Mouse (Mus musculus) gastrocnemius, adult 8-10 months (tissue): Measurements from ENCODE around the gene Scn5a. TPM values are rescaled to one million over a fixed set of nuclear protein-coding genes. Genes with fewer than 3 reads are reported as not detected.

Experiments
- DNase-seq, 2 experiments: peaks; one replicate each; pipeline ENCODE4 v3.0.0; 2022; ENCODE audit warnings: low spot score in 2 of 2
- total RNA-seq, 4 experiments: library from RNA; stranded (reverse); gene quantifications; 2 replicates each; pipeline ENCODE4 v1.2.4; 2022

The Scn5a gene
- total RNA-seq, 4 experiments from 2014 or later, result 0.05 to 0.17 (median 0.15) TPM

- DNase-seq, result no peak
These were observed 12.6 kb downstream of the Scn5a start for GRCm38 (mm10) chr9:119566214-119566613.

- DNase-seq, result no peak
These were observed 14.0 kb downstream of the Scn5a start for GRCm38 (mm10) chr9:119564803-119565202.

- no peak for DNase-seq
These were observed 15.2 kb downstream of the Scn5a start for GRCm38 (mm10) chr9:119563617-119564016.

GRCm38 (mm10) chr9:119562256-119562655 lies 16.6 kb downstream of the Scn5a start:
- no peak for DNase-seq

- peak in 1 of 2 experiments; percentile 21 for DNase-seq
These were observed 17.1 kb downstream of the Scn5a start for GRCm38 (mm10) chr9:119561746-119562145.

- DNase-seq, result no peak
These were observed 19.1 kb downstream of the Scn5a start for GRCm38 (mm10) chr9:119559537-119560276.

GRCm38 (mm10) chr9:119558119-119558854 lies 20.5 kb downstream of the Scn5a start:
- no peak for DNase-seq

- DNase-seq, result no peak
These were observed 22.8 kb downstream of the Scn5a start for GRCm38 (mm10) chr9:119556043-119556442.

- no peak for DNase-seq
These were observed 31.3 kb downstream of the Scn5a start for GRCm38 (mm10) chr9:119547528-119547927.

GRCm38 (mm10) chr9:119547128-119547527 lies 31.7 kb downstream of the Scn5a start:
- DNase-seq, result no peak

GRCm38 (mm10) chr9:119540726-119541125 lies 38.1 kb downstream of the Scn5a start:
- DNase-seq, result no peak

- DNase-seq, result no peak
These were observed 41.0 kb downstream of the Scn5a start for GRCm38 (mm10) chr9:119537823-119538222.

GRCm38 (mm10) chr9:119531684-119532417 lies 47.0 kb downstream of the Scn5a start:
- DNase-seq, result no peak

GRCm38 (mm10) chr9:119524511-119524910 lies 54.3 kb downstream of the Scn5a start:
- DNase-seq, result no peak

- no peak for DNase-seq
These were observed 55.5 kb downstream of the Scn5a start for GRCm38 (mm10) chr9:119523301-119523700.

GRCm38 (mm10) chr9:119519116-119519515 lies 59.7 kb downstream of the Scn5a start:
- no peak for DNase-seq

- DNase-seq, result no peak
These were observed 60.6 kb downstream of the Scn5a start for GRCm38 (mm10) chr9:119518177-119518576.

- DNase-seq, result no peak
These were observed 61.3 kb downstream of the Scn5a start for GRCm38 (mm10) chr9:119517467-119517866.

GRCm38 (mm10) chr9:119516815-119517214 lies 62.0 kb downstream of the Scn5a start:
- DNase-seq, result no peak

- no peak for DNase-seq
These were observed 63.4 kb downstream of the Scn5a start for GRCm38 (mm10) chr9:119515454-119515853.

GRCm38 (mm10) chr9:119514986-119515385 lies 63.8 kb downstream of the Scn5a start:
- no peak for DNase-seq

- DNase-seq, result no peak
These were observed 65.0 kb downstream of the Scn5a start for GRCm38 (mm10) chr9:119513816-119514215.
